Mouse (Mus musculus): ENCODE results near the gene Ubap2l. TPM values are rescaled to one million over a fixed set of nuclear protein-coding genes. Genes with fewer than 3 reads are reported as not detected.

Gene Ubap2l
- polyA plus RNA-seq, 1 experiment from 2014 or later, result 64.4 TPM

DNA sequence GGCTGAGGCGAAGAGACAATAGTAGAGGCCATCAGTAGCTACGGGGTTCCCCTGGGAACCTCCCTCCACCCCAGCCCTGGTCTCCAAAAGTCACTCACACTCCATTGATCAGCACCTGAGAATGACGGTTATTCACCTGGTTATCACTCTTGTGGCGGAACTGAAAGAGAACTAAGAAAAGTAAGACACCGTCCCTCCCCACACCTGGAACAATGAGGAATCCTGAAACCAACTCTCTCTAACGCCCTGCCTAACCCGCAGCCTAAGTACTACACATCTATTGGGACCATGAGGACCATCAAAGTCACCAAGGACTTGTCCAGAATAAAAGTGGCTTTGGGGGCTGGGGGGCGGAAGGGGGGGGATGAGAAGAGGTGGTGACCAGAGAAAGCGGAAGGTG is 94.5 kb downstream of the Ubap2l start:
- H3K4me1 ChIP-seq (ENCODE audit: control insufficient read depth, low read depth, low read length), result peaks cover 4% of the 10 kb centered on the region
- H3K27ac ChIP-seq (ENCODE audit: low read length), result no peak overlapping the region
- WGBS (ENCODE audit: insufficient replicate concordance), result 70% methylated on average over 9 of the region's 9 CpGs
- no peak overlapping the region for H3K9ac ChIP-seq (ENCODE audit: low read depth, low read length)
- H3K36me3 ChIP-seq (ENCODE audit: control insufficient read depth, insufficient read depth), result no peaks in the 10 kb centered on the region
- no peak overlapping the region for H3K4me3 ChIP-seq (ENCODE audit: low read depth, low read length)
- H3K4me2 ChIP-seq (ENCODE audit: low read depth, low read length), result no peak overlapping the region
- no peaks in the 10 kb centered on the region for H3K9me3 ChIP-seq (replicated peaks; ENCODE audit: control insufficient read depth, low read length)
- peaks cover 33% of the 10 kb centered on the region for H3K27me3 ChIP-seq (ENCODE audit: control insufficient read depth, insufficient read depth, low read depth, low read length)
- no peak for ATAC-seq (ENCODE audit: low read depth)

DNA sequence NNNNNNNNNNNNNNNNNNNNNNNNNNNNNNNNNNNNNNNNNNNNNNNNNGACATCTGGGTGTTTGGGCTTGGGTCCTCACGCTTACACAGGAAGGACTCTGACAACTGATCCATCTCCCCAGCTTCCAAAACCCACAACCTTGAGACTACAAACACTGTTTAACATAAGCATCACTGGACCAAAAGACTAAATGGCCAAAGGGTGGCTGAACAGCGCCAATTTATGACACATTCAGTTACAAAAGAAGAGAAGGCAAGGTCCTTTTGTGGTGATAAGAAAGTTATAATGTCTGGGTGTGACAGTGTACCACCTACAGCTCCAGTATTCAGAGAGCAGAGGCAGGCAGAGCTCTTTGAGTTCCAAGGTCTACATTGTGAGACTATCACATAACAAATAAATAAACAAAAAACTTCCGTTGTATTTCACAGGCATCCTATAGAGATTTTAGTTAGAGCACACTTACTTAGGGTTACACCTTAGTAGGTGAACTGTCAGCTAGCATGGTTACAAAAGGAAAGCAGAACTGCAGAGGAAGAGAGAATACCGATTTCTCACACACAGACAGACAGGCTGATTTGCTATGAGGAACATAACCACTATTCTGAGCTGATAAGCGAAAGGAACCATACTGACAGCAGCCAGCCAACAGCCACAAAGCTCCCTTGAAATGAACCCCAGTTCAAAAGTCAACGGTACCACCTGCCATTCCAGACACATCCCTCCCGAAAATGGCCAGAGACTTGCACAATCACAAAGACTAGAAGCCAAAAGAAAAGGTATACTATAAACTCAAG is 96.1 kb downstream of the Ubap2l start:
- H3K36me3 ChIP-seq (ENCODE audit: control insufficient read depth, insufficient read depth), result peaks cover 2% of the 10 kb centered on the region; the same call in 1 of the 2 replicates
- H3K27me3 ChIP-seq (ENCODE audit: control insufficient read depth, insufficient read depth, low read depth, low read length), result peaks cover 18% of the 10 kb centered on the region
- H3K9ac ChIP-seq (ENCODE audit: low read depth, low read length), result no peak overlapping the region
- H3K4me1 ChIP-seq (ENCODE audit: control insufficient read depth, low read depth, low read length), result peaks cover 4% of the 10 kb centered on the region
- ATAC-seq (ENCODE audit: low read depth), result no peak
- no peak overlapping the region for H3K4me2 ChIP-seq (ENCODE audit: low read depth, low read length)
- no peak overlapping the region for H3K4me3 ChIP-seq (ENCODE audit: low read depth, low read length)
- H3K27ac ChIP-seq (ENCODE audit: low read length), result no peak overlapping the region
- 62% methylated on average over 7 of the region's 7 CpGs for WGBS (ENCODE audit: insufficient replicate concordance)
- no peaks in the 10 kb centered on the region for H3K9me3 ChIP-seq (replicated peaks; ENCODE audit: control insufficient read depth, low read length)

DNA sequence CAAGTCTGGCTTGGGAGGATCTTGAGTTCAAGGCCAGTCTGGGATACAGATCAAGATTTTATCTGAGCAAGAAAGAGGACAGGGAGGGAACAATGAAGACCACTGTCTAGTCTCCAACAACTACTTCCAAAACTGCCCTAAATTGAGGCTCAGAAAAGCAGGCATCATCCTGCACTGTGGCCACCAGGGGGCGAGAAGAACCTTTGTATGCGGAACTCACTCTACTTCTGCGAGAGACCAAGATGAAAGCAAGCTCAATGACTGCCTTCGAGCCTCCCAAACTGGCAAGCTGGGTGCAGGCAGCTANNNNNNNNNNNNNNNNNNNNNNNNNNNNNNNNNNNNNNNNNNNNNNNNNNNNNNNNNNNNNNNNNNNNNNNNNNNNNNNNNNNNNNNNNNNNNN is 99.0 kb downstream of the Ubap2l start:
- Histone ChIP-seq H3K9ac (ENCODE audit: low read depth, low read length) (no peak overlapping the region), H3K27ac (ENCODE audit: low read length) (no peak overlapping the region), H3K4me3 (ENCODE audit: low read depth, low read length) (no peak overlapping the region), H3K4me2 (ENCODE audit: low read depth, low read length) (no peak overlapping the region), H3K36me3 (ENCODE audit: control insufficient read depth, insufficient read depth) (peaks cover 2% of the 10 kb centered on the region; the same call in 1 of the 2 replicates), H3K9me3 (replicated peaks; ENCODE audit: control insufficient read depth, low read length) (no peaks in the 10 kb centered on the region), H3K27me3 (ENCODE audit: control insufficient read depth, insufficient read depth, low read depth, low read length) (no peaks in the 10 kb centered on the region), H3K4me1 (ENCODE audit: control insufficient read depth, low read depth, low read length) (no peaks in the 10 kb centered on the region)
- WGBS (ENCODE audit: insufficient replicate concordance), result 3% methylated on average over 4 of the region's 4 CpGs
- no peak for ATAC-seq (ENCODE audit: low read depth)

MicroRNAs encoded within 50 kb of the gene (microRNA counts, 519-probe panel; counts per million panel counts)
- 3,030 counts per million, percentile 83 among the panel's probes with 10 or more counts for microRNA mmu-miR-190b

Small RNAs within 50 kb of the gene (microRNA-seq; reads per million reads assigned to microRNA genes)
- 8.4 reads per million, percentile 24 among the genes with 10 or more reads in this experiment for gene Mir190b
- 0.74 reads per million for gene Mir7669

Other genes with a start within 250 kb of the Ubap2l start
- 0.90 and 1.1 TPM in 2 replicates for gene She, start 221.3 kb downstream of the Ubap2l start, polyA plus RNA-seq (2015; fragmentation: Nextera tagmentation; extraction: Ambion mirVana)
- gene Il6ra, start 139.4 kb downstream of the Ubap2l start, polyA plus RNA-seq (2015; fragmentation: Nextera tagmentation; extraction: Ambion mirVana), result 5.9 and 7.1 TPM in 2 replicates
- gene Atp8b2, start 89.1 kb downstream of the Ubap2l start, polyA plus RNA-seq (2015; fragmentation: Nextera tagmentation; extraction: Ambion mirVana), result 1.9 and 2.0 TPM in 2 replicates
- gene Hax1, start 53.8 kb downstream of the Ubap2l start, polyA plus RNA-seq (2015; fragmentation: Nextera tagmentation; extraction: Ambion mirVana), result 121 and 123 TPM in 2 replicates
- 76.1 and 76.3 TPM in 2 replicates for gene 4933434E20Rik, start 992 bp downstream of the Ubap2l start, polyA plus RNA-seq (2015; fragmentation: Nextera tagmentation; extraction: Ambion mirVana)
- 162 and 169 TPM in 2 replicates for gene Tpm3, start 20.0 kb upstream of the Ubap2l start, polyA plus RNA-seq (2015; fragmentation: Nextera tagmentation; extraction: Ambion mirVana)
- gene Nup210l, start 51.5 kb upstream of the Ubap2l start, polyA plus RNA-seq (2015; fragmentation: Nextera tagmentation; extraction: Ambion mirVana), result 0.04 and 0.06 TPM in 2 replicates
- gene Rps27, start 161.0 kb upstream of the Ubap2l start, polyA plus RNA-seq (2015; fragmentation: Nextera tagmentation; extraction: Ambion mirVana), result 555 and 627 TPM in 2 replicates
- gene Rab13, start 161.1 kb upstream of the Ubap2l start, polyA plus RNA-seq (2015; fragmentation: Nextera tagmentation; extraction: Ambion mirVana), result 3.8 and 4.1 TPM in 2 replicates
- gene Jtb, start 179.0 kb upstream of the Ubap2l start, polyA plus RNA-seq (2015; fragmentation: Nextera tagmentation; extraction: Ambion mirVana), result 35.7 and 37.7 TPM in 2 replicates
- gene Creb3l4, start 190.9 kb upstream of the Ubap2l start, polyA plus RNA-seq (2015; fragmentation: Nextera tagmentation; extraction: Ambion mirVana), result 0.35 and 0.41 TPM in 2 replicates
- 30.0 and 33.5 TPM in 2 replicates for gene Slc39a1, start 195.5 kb upstream of the Ubap2l start, polyA plus RNA-seq (2015; fragmentation: Nextera tagmentation; extraction: Ambion mirVana)
- 5.2 and 6.9 TPM in 2 replicates for gene Crtc2, start 201.5 kb upstream of the Ubap2l start, polyA plus RNA-seq (2015; fragmentation: Nextera tagmentation; extraction: Ambion mirVana)
- gene Dennd4b, start 212.6 kb upstream of the Ubap2l start, polyA plus RNA-seq (2015; fragmentation: Nextera tagmentation; extraction: Ambion mirVana), result 2.3 and 2.8 TPM in 2 replicates
- 3.2 and 3.9 TPM in 2 replicates for gene Gatad2b, start 240.6 kb upstream of the Ubap2l start, polyA plus RNA-seq (2015; fragmentation: Nextera tagmentation; extraction: Ambion mirVana)

All from liver, embryonic 16.5 days (tissue).